ENCODE assay signal across 12 mouse cellular contexts in genomic region chr7:128206152-128206551, GRCm38 (mm10). TPM values are rescaled to one million over a fixed set of nuclear protein-coding genes. Genes with fewer than 3 reads are reported as not detected.
DNase-seq lines count a peak whose midpoint lies in the region; ATAC-seq and TF ChIP-seq lines count a peak whose summit lies in the region.
"Had no signal": no experiment of that assay in that cellular context is flagged by ENCODE, and none has a peak within 500 bp of the region (broad histone marks: within the 10 kb centered on the region; RNA-seq: fewer than 3 reads in every experiment).

Gene Cox6a2 (minus strand): TSS chr7:128206387.

- no peak within 1 kb of the TSS for H3K27ac ChIP-seq in lung, embryonic 15.5 days
- peak within 1 kb of the TSS; percentile 99 for H3K27ac ChIP-seq in gastrocnemius, adult 2 months
- peak within 1 kb of the TSS; percentile 88 for H3K27ac ChIP-seq in heart, embryonic 13.5 days (replicated peaks)
- no peak within 1 kb of the TSS for H3K27ac ChIP-seq in forebrain, embryonic 13.5 days
- H3K27ac ChIP-seq: embryonic facial prominence, embryonic 12.5 days had no signal

- no peaks in the 10 kb centered on the region for H3K36me3 ChIP-seq in lung, embryonic 15.5 days
- 0 out of 2 replicates have a peak, but pooled peaks cover 6% of the 10 kb centered on the region for H3K36me3 ChIP-seq in heart, embryonic 13.5 days
- H3K36me3 ChIP-seq in forebrain, embryonic 13.5 days (ENCODE audit: poor library complexity, severe bottlenecking), result no peaks in the 10 kb centered on the region
- H3K36me3 ChIP-seq: embryonic facial prominence, embryonic 12.5 days had no signal

- ATAC-seq in lung, embryonic 15.5 days (ENCODE audit: borderline replicate concordance, extremely low read depth, low FRiP score, low TSS enrichment), result no peak
- no peak for ATAC-seq in heart, embryonic 13.5 days (ENCODE audit: extremely low read depth, insufficient number of reproducible peaks, low FRiP score, low TSS enrichment)
- no peak for ATAC-seq in forebrain, embryonic 13.5 days
- ATAC-seq: intestine, embryonic 16.5 days had no signal

- H3K4me3 ChIP-seq in lung, embryonic 15.5 days, result no peak within 1 kb of the TSS
- H3K4me3 ChIP-seq in gastrocnemius, adult 2 months, result peak within 1 kb of the TSS; percentile 81
- H3K4me3 ChIP-seq in heart, embryonic 13.5 days, result peak within 1 kb of the TSS; percentile 57
- no peak within 1 kb of the TSS for H3K4me3 ChIP-seq in forebrain, embryonic 13.5 days
- H3K4me3 ChIP-seq: embryonic facial prominence, embryonic 12.5 days had no signal

- intact Hi-C loops in gastrocnemius, adult 2 months (cut with DNase I), result loop anchor here (5.0 to 10.0 kb wide), 3 partner anchors 224 to 431 kb away; partner anchors contain the start of genes Prss8 and Setd1a
- intact Hi-C loops in left cerebral cortex, postnatal 10 days (cut with DNase I), result loop anchor here (5.0 kb wide), 1 partner anchor 224 kb away; no protein-coding TSS in a partner anchor

- no peaks in the 10 kb centered on the region for H3K27me3 ChIP-seq in lung, embryonic 15.5 days
- no peaks in the 10 kb centered on the region for H3K27me3 ChIP-seq in heart, embryonic 13.5 days (replicated peaks)
- no peaks in the 10 kb centered on the region for H3K27me3 ChIP-seq in forebrain, embryonic 13.5 days
- H3K27me3 ChIP-seq: embryonic facial prominence, embryonic 12.5 days had no signal

- WGBS in lung, embryonic 15.5 days, result 63% methylated on average over 6 of the region's 6 CpGs
- WGBS in heart, embryonic 13.5 days, result 25% methylated on average over 6 of the region's 6 CpGs
- WGBS in forebrain, embryonic 13.5 days, result 81% methylated on average over 6 of the region's 6 CpGs

- TF ChIP-seq CTCF in gastrocnemius, adult 2 months (IDR thresholded peaks at IDR 0.05), result no peak

- H3K9ac ChIP-seq in lung, embryonic 15.5 days, result no peak within 1 kb of the TSS
- H3K9ac ChIP-seq in heart, embryonic 13.5 days, result peak within 1 kb of the TSS; percentile 79
- H3K9ac ChIP-seq in forebrain, embryonic 13.5 days, result no peak within 1 kb of the TSS; the same call in 1 of the 2 replicates
- H3K9ac ChIP-seq: embryonic facial prominence, embryonic 12.5 days had no signal

- no peak for DNase-seq in lung, postnatal 14 days
- DNase-seq in gastrocnemius, adult 2 months, result peak; percentile 71
- DNase-seq in lung, postnatal 36 days, result peak; percentile 54
- DNase-seq in left cerebral cortex, postnatal 10 days (ENCODE audit: extremely low spot score in 1 of 2, low spot score in 2 of 2), result no peak
- DNase-seq in left cerebral cortex, adult 9 months (ENCODE audit: low spot score in 2 of 2), result no peak
- DNase-seq: cerebellum, adult 18-20 months; retina, postnatal 1 day had no signal

- no peaks in the 10 kb centered on the region for H3K4me1 ChIP-seq in lung, embryonic 15.5 days
- peaks cover 11% of the 10 kb centered on the region; the same call in 1 of the 2 replicates for H3K4me1 ChIP-seq in heart, embryonic 13.5 days
- H3K4me1 ChIP-seq in forebrain, embryonic 13.5 days, result no peaks in the 10 kb centered on the region
- H3K4me1 ChIP-seq: embryonic facial prominence, embryonic 12.5 days had no signal

- H3K9me3 ChIP-seq in lung, embryonic 15.5 days, result no peaks in the 10 kb centered on the region
- H3K9me3 ChIP-seq in heart, embryonic 13.5 days, result no peaks in the 10 kb centered on the region
- no peaks in the 10 kb centered on the region for H3K9me3 ChIP-seq in forebrain, embryonic 13.5 days (replicated peaks)
- H3K9me3 ChIP-seq: embryonic facial prominence, embryonic 12.5 days had no signal

- no peak within 1 kb of the TSS for H3K4me2 ChIP-seq in lung, embryonic 15.5 days
- H3K4me2 ChIP-seq in heart, embryonic 13.5 days, result peak within 1 kb of the TSS; percentile 64
- no peak within 1 kb of the TSS for H3K4me2 ChIP-seq in forebrain, embryonic 13.5 days
- H3K4me2 ChIP-seq: embryonic facial prominence, embryonic 12.5 days had no signal

RNA-seq across cellular contexts. Expression of gene Cox6a2, which starts in this region (rescaled TPM):
- 19.0 and 23.9 TPM in 2 replicates for polyA plus RNA-seq in lung, embryonic 15.5 days (2015; fragmentation: Nextera tagmentation; extraction: Ambion mirVana)
- total RNA-seq in gastrocnemius, adult 2 months (2021), result 1,000 to 10,000 TPM; 1,384 to 2,252 TPM
- 617 and 701 TPM in 2 replicates for polyA plus RNA-seq in heart, embryonic 13.5 days (2015; fragmentation: Nextera tagmentation; extraction: Ambion mirVana)
- total RNA-seq in left cerebral cortex, postnatal 10 days (2021), result 1 to 10 TPM; 8.8 to 9.4 TPM
- 0.55 TPM in 1 of 2 replicates, not detected in the other for polyA plus RNA-seq in forebrain, embryonic 13.5 days (2015; fragmentation: Nextera tagmentation; extraction: Ambion mirVana)

Comparison
In these comparisons a context has a peak if more than half of its experiments do, and no peak if none do; other contexts are left out.
1. RNA of gene Cox6a2 (total RNA-seq): 1,384 to 2,252 TPM in gastrocnemius, adult 2 months; 8.8 to 9.4 TPM in left cerebral cortex, postnatal 10 days; every median in the first group is over 100 times any median in the second.
2. RNA of gene Cox6a2 (polyA plus RNA-seq): 617 to 701 TPM in heart, embryonic 13.5 days; 19.0 to 23.9 TPM in lung, embryonic 15.5 days and 0.55 TPM in forebrain, embryonic 13.5 days; every median in the first group is over 10 times any median in the second.
3. DNase-seq: peak in gastrocnemius, adult 2 months (single experiment) and lung, postnatal 36 days (single experiment); none in lung, postnatal 14 days (single experiment), left cerebral cortex, postnatal 10 days (0 of 2) and left cerebral cortex, adult 9 months (0 of 2).
4. H3K27ac ChIP-seq: peak in gastrocnemius, adult 2 months (single experiment) and heart, embryonic 13.5 days (single experiment); none in lung, embryonic 15.5 days (single experiment) and forebrain, embryonic 13.5 days (single experiment).
5. H3K4me3 ChIP-seq: peak in gastrocnemius, adult 2 months (single experiment) and heart, embryonic 13.5 days (single experiment); none in lung, embryonic 15.5 days (single experiment) and forebrain, embryonic 13.5 days (single experiment).